Mouse (Mus musculus): ENCODE data around the gene Abi2.

DNA sequence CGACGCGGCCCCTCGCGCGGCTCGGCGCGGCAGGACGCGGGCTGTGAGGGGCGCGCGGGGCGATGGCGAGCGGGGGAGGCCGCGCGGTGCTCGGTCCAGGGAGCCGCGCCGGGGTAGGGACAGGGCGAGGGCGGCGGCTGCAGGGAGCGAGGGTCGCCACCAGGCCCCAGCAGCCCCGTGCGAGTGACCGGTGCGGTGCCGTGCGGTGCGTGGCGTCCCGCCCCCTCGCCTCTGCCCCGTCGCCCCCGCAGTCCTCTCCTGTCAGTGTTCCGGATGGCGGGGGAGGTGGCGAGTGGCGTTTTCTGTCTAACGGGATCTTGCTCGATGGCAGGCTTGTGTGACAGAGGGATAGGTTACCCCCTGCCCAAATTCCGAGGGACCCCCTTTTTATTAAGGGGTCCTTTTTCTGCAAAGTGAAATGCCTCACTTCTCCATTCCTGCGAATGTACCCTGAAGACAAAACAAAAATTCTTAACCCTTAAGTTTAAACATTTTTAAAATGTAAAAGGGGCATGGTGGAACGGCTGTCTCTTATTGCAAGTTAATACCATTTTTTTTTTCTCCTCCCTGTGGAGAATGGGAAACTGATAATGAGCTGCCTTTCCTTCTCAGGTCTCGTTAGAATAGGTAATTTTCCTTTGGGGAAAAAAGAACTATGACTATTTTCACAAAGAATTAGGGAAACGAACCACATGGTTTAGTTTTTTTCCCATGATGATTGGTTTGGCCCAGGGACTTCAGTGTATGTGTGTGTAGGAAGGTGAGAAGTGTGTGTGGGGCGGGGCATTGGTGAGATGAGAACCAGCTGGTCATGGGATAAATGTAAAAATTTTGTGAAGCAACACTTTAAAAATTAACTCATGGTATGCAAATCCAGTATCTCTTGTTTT is 754 bp downstream of the Abi2 start:
- TF ChIP-seq CTCF (IDR thresholded peaks at IDR 0.05; ENCODE audit: borderline replicate concordance, insufficient read depth, low read depth, low read length) (no peak), POLR2A (IDR thresholded peaks at IDR 0.05; ENCODE audit: borderline replicate concordance, insufficient read depth, low read length) (peak; percentile 24; the same call in 1 of the 2 replicates)
